34 mouse cellular contexts compared by ENCODE assay signal in the genomic region with DNA sequence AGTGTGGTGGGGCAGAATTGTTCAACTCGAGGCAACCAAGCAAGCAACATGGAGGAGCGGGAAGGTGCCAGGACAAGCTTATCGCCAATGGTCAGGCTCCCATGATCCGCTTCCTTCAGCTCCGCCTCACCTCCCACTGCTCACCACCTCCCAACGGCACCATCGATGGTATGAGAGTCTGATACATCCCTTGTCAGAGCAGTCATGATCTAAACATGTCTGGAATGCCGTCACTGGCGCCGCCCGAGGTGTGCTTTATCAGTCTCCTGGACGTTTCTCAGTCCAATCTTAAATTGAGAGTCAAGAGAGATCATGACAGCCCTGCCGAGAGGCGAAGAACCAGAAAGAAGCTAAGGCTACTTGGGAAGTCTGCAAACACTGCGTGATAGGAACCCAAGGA. TPM values are rescaled to one million over a fixed set of nuclear protein-coding genes. Genes with fewer than 3 reads are reported as not detected.
"Had no signal": no experiment of that assay in that cellular context is flagged by ENCODE, and none has a peak within 500 bp of the region (broad histone marks: within the 10 kb centered on the region; RNA-seq: fewer than 3 reads in every experiment).

No protein-coding gene starts in this region.

- ATAC-seq: hindbrain, embryonic 16.5 days; inflammation-experienced regulatory T-cells, adult 6 months; intestine, embryonic 15.5 days; intestine, postnatal 0 days had no signal

- H3K4me1 ChIP-seq: intestine, embryonic 15.5 days; limb, embryonic 10.5 days; limb, embryonic 12.5 days had no signal

- H3K9me3 ChIP-seq: intestine, embryonic 15.5 days; limb, embryonic 10.5 days; limb, embryonic 12.5 days; liver, embryonic 13.5 days; liver, embryonic 15.5 days had no signal

- H3K4me3 ChIP-seq: intestine, embryonic 15.5 days; layer of hippocampus, adult 2 months; left cerebral cortex, adult 2 months; limb, embryonic 10.5 days; limb, embryonic 12.5 days; liver, embryonic 13.5 days; liver, embryonic 15.5 days had no signal

- H3K9ac ChIP-seq: hindbrain, embryonic 14.5 days; intestine, embryonic 15.5 days; limb, embryonic 12.5 days; liver, embryonic 13.5 days; liver, embryonic 15.5 days had no signal

- H3K27me3 ChIP-seq: intestine, embryonic 15.5 days; limb, embryonic 12.5 days; liver, embryonic 13.5 days had no signal

- H3K27ac ChIP-seq: hindbrain, embryonic 14.5 days; intestine, embryonic 15.5 days; layer of hippocampus, adult 2 months; left cerebral cortex, adult 2 months; limb, embryonic 10.5 days; limb, embryonic 12.5 days; liver, embryonic 13.5 days; liver, embryonic 15.5 days had no signal

- H3K4me2 ChIP-seq: heart, embryonic 11.5 days; hindbrain, embryonic 14.5 days; intestine, embryonic 15.5 days; limb, embryonic 12.5 days; liver, embryonic 11.5 days; liver, embryonic 13.5 days; liver, embryonic 15.5 days had no signal

- H3K36me3 ChIP-seq: intestine, embryonic 15.5 days; limb, embryonic 10.5 days; limb, embryonic 12.5 days; liver, embryonic 13.5 days; liver, embryonic 15.5 days had no signal

- DNase-seq: gastrocnemius, postnatal 14 days; gastrocnemius, postnatal 36 days; heart, postnatal 36 days; kidney, adult 18-20 months; kidney, adult 8-10 months; kidney, postnatal 10 days; kidney, postnatal 25 days; kidney, postnatal 4 days; liver; liver, embryonic 13.5 days had no signal

RNA-seq across cellular contexts. Expression of gene Rubcnl, which starts 55.3 kb away (rescaled TPM):
- polyA plus RNA-seq: liver, embryonic 11.5 days had no signal

RNA-seq across cellular contexts. Expression of gene Lrrc63, which starts 59.6 kb away (rescaled TPM):
- total RNA-seq: gastrocnemius, adult 18-20 months; gastrocnemius, adult 8-10 months; gastrocnemius, postnatal 14 days; gastrocnemius, postnatal 36 days; heart, adult 18-20 months; heart, adult 8-10 months; heart, postnatal 36 days; hematopoietic stem cell, adult 5-6 weeks; layer of hippocampus, adult 2 months; layer of hippocampus, postnatal 10 days; layer of hippocampus, postnatal 25 days; left cerebral cortex, adult 2 months had no signal
- polyA plus RNA-seq: heart, embryonic 11.5 days; heart, embryonic 14.5 days; heart, postnatal 0 days; hindbrain, embryonic 14.5 days; inflammation-experienced regulatory T-cells, adult 6 months; intestine, postnatal 0 days; kidney, embryonic 14.5 days; kidney, embryonic 16.5 days; limb, embryonic 14.5 days; liver, embryonic 11.5 days; liver, embryonic 13.5 days; liver, embryonic 15.5 days had no signal
